Mouse (Mus musculus) 3134 (cell line): ENCODE results near the gene Ugt1a9.

Source experiments
- DNase-seq: peaks from one replicate; pipeline ENCODE4 v3.0.0-alpha.2; 2011; ENCODE audit warnings: low spot score; ENCODE audit not compliant: insufficient read length; ENCODE audit errors: extremely low read depth

Gene Ugt1a9

DNA sequence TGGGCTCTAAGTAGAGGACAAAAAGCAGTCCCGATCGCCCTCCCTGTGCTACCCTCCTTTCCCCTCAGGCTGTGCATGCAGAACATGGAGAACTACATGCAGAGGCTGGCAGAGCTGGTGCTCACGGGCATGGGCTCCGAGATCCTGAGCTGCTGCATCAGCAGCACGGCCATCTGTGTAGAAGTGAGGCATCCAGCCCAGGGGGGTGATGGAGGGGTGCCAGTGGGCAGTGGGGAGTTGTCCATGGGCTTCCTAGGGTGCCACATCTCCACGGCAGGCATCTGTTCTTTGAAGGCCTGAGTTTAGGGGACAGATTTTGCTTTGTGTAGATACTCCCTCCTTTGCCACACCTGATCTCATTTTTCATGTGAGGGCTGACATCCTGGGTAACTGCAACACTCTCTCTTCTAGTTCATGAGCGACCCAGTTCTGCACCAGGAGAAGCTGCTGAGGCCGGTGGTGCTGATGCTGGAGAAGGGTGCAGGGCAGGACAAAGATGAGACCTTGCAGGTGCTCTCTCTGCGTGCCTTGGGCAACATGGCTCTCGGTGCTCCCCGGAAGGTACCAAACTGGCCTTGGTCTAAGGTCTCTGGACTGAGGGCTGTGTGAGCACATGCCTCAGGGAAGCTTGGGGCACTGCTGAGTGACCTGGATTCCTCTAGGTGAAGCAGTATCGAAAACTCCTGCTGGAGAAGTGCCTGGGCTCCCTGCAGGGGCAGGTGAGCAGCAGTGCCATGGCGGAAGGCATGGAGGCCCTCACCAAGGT, 185.6 kb downstream of the Ugt1a9 start:
- no peak for DNase-seq

DNA sequence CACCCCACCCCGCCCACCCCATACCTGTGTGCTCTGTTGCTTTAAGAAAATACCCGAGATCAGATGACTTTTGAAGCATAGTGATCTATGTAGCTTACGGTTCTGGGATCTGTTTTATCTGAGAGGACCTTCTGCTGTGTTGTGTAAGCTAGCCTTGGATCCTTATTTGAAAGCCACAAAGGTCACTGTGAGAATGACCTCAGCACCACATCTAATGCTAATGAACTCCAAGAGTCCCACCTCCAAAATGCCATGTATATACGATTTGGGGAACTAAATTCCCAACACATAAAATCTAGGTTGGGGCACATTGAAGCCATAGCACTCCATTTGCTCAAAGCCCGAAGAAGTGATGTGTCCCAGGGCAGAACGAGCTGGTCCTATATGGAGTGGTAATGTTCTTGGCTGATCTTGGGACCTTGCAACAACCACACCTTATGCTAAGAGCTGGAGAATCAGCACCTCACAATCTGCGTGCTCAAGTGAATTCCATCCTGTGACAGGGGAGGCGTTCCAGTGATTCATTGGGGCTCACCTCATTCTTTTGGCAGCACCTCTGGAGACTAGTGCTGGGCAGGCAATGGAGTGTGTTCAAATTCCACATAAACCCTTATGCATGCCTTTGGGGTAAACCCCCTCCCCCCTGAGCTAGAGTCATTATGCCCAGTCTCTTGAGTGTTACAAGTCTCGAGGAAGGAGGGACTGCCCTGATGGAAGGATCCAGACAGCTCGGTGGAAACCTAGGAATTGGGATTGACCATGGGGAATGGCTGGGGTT, 186.5 kb downstream of the Ugt1a9 start:
- DNase-seq: no peak

DNA sequence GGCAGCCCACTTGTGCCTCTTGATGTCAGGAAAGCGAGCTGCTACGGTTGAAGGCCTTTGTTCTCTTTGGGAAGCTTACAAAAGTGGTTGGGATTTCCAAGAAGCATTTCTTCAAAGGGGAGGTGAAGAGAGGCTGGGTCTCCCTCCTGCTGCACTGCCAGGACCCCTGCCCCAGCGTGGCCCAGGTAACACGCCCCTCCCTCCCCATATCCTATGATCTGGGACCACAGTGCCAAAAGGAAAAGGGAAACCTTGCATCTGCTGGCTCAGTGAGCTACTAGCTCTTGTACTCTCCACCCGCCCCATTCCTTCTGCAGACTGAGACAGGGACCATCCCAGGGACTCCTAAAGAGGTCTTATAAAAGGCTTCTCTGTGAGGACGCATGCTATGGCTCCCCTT, 187.1 kb downstream of the Ugt1a9 start:
- DNase-seq: no peak

DNA sequence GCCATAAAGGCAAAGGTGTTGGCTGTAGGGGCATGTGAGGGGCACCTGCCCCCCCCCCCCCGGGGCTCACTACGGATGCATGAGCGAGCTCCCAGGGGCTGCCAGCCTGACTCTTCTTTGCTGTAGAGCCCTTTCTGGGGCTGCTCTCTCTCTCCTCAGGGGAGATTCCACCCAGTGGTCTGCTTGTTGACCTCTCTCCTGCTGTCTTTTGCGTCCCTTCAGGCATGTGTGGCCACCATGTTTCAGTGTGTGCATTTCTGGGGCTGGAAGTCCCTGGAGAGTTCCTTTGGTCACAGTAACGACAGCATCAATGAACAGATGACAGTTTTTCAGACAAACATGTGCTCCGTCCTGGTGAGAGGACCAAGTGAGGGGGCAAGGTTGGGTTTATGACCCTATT, 187.8 kb downstream of the Ugt1a9 start:
- no peak for DNase-seq

DNA sequence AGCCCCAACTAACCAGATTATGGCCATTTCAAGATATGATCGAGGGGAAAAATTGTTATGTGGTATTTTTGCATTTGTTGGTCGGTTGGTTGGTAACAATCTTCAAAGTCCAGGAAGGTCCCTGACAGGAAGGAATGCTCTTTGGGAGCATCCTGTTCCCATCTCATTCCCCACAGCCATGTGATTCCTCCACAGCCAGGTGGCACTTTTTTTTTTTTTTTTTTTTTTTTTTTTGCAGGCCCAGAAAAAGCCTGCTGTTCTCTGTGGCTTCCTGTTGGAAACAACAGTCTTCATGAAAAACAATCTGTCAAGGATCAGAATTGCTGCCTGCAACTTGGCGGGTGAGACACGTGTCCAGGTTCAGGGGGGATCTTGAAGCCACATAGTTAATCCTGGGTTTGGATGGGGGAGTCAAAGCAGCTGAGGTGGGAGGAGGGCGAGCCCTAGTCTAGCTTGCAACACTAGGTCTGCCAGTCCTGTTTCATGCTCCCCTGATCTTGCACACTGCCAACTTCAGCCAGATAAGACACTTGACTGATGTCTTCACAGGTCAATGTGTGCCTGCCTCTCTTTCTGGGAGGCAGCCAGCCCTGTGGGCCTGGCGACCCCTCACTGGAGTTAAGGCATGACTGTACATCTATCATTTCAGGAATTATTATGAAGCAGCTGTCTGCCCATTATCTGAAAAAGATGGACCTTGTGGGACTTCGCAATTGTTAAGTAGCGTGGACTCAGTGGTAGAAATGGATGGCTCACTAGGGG, 188.5 kb downstream of the Ugt1a9 start:
- no peak for DNase-seq

DNA sequence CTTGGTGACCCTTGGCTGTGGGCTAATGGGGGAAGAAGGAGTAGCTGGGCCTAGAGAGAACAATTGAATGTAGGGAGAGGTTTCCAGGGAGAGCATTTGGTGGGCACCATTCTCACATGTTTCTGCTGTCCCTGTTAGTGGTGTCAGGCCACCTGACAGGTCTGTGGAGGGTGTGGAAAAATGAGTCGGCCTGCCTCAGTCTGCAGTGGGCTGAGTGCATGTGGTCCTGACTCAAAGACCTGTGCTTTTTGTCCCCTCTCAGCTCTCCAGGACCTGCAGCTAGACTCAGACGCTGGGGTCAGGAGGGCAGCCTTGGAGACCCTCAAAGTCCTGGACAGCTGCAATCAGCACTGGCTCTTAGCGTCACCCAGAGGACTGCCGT, 189.0 kb downstream of the Ugt1a9 start:
- DNase-seq: no peak

DNA sequence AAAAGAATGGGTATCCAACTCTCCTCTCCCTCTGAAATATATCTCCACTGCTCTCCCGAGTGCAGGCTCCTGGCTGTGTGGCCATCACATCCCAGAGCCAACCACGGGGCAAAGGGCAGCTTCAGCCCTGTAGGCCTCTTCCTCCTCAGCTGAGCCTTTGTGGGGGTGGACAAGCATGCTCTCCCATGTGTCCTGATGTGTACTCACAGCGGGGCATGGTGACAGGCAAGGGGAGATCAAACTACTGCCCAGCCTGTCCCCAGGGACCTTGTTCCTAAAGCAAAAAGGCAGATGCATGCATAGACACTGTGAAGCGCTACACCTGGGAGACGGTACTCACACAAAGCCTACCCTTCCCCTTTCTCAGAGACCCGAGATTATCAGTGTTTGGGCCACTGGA, 189.5 kb downstream of the Ugt1a9 start:
- peak; percentile 51 for DNase-seq

DNA sequence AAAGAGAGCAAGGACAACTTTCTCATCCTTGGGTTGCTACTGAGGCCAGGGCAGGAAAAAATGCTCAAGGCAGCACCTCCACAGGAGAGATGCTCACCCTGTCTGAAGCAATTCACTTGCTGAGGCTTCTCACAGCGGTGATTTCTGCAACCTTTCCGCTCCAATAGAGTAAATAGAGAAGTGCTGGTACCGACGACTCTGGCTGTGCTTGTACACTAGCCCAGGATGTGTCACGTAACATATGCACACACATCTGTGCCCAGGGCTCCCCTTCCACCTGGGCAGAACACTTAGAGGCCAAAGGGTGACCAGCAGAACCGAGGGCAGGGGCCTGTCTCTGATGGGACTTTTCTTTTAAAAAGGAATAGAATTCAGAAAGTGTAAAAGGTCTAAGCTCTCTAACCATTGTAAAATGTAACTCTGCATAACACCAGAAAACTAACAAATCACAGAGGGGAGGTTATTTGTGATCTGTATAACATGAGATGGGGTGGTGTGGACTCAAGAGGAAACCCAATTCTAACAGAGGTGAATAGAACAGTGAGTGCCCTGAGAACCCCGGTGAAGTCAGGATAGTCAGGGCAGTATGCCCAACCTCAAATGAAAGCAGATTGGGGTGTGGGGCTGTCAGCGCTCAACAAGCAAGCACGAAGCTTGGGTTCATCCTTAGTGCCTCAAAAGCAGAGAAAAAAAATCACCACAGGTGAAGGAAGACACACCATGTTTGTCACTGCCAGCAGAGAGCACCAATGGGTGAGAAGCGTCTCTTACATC, 190.2 kb downstream of the Ugt1a9 start:
- no peak for DNase-seq

DNA sequence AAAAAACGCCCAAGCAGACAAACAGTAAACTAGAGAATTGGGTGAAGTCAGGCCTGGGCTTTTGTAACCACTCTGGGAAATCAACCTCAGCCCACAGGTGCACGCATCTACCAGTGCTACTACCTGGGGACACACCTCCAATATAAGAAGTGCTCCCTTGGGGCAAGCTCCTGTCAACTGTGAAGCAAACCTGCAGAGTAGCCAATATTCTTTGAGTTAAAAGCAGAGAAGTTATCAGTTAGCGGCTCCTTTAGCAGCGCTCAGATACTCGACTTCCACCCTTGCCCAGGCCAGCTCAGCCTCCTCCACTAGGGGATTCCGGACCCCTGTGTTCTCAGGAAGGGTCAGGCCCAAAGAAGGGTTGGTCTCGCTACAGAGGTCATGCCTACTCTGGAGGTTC, 191.1 kb downstream of the Ugt1a9 start:
- DNase-seq: no peak

DNA sequence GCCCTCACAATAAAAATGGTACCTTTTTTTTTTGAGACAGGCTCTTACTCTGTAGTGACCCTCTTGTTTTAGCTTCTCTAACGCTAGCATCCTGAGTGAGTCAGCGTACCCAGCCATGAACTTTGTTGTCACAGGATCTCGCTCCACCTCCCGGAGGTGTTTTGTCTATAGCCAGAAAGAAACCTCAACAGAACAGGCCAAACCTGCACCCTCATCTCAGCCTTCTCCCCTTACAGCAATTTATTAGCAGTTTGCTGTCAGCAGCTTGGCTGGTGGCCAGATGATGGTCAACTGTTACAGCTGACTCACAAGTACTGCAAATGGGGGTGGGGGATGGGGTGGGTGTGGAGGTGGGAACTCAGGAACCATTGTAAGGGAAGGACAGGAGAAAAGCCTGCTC, 191.7 kb downstream of the Ugt1a9 start:
- peak; percentile 74 for DNase-seq

DNA sequence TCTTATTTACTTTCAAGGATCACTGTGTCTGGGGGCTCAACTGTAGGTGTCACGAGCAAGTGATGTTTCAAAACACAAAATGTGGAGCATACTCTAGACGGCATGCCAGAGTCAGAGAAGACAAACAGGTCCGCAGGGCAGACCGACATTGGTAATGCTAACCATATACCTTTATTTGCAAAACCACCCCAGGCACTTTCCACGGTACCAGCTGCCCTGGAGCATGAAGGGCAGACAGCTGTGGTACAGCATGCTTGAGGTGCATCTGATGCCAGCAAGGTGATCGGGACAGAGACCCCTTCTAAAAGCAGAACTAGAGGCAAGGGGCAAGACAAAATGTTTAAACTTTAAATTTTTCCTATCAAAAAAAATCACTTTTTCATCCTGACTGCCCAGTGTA, 192.4 kb downstream of the Ugt1a9 start:
- no peak for DNase-seq

DNA sequence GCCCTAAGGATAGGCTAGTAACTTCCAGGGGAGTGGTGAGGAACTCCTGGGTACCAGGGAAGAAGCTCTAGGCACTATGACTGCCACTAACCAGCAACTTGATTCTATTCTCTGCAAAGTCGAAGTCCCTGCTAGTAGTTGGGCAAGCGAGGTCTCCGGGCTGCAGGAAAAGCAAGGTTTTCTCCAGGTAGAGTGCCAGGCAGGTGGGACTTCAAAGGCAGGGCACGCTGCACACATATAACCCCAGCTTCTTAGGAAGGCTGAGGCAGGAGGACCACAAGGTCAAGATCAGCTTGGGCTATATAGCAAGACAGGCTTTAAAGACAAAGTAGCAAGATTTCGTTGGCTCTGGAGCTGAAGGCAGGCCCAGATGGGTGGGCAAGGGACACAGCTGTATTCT, 193.2 kb downstream of the Ugt1a9 start:
- no peak for DNase-seq

DNA sequence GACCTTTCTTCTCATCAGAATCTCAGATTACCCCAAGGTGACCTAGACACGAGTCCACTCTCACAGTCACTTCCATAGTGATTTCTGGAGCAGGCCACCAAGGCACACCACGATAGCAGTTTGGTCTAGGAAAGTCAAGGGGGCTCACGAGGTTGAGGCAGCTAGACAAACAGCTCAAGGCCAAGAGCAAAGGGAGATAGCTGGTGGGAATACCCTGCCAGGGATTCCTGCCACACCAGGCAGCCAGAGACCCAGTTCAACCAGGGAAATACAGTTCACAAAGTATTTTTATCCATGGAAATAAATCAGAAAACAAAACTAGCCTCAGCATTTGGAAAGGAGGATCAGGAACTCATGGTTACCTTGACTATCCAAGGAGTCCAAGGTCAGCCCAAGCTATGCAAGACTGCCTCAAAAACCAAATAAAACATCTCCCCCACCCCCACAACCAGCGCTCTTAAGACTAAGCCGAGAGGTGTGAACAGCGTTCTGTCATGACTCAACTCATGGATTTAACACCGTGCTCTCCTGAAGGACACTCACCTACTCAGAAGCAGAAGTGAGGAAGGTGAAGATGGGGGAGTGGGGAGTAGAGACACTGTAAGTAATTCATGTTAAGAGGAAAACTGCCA, 193.8 kb downstream of the Ugt1a9 start:
- DNase-seq: no peak

DNA sequence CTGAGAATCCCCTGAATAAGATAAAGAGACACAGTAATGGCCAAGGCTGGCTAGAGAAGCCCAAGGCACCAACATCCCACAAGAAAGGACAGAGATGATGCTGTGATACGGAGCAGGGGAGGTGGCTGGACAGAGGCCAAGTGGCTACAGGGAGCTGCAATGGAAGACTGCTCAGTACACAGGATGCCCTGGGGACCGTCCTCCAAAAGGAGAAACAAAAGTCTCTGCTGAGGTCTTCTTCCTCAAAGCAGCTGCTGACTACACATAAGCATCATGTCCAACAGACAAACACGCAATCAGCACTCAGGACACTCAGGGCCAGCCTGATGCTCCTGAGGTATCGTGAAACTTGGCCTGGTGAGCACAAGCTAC, 194.3 kb downstream of the Ugt1a9 start:
- no peak for DNase-seq

DNA sequence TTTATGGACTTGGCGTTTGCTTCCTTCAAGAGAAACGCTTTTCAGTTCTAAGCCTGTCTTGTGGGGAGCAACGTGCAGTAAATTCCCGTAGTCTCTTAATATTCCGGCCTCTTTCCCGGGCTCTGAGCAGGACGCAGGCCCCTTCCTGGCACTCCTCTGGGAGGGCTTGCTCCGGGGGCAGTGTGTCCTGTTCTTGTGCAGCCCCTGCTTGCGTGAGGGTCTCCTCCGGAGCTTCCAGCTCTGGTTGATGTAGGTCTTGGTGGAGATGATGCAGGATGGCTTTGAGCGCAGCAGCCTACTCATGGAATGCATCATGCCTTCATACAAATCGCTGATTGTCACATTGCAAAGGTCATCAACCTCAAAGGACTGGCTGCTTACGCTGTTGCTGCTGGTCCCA, 195.5 kb downstream of the Ugt1a9 start:
- DNase-seq: no peak

DNA sequence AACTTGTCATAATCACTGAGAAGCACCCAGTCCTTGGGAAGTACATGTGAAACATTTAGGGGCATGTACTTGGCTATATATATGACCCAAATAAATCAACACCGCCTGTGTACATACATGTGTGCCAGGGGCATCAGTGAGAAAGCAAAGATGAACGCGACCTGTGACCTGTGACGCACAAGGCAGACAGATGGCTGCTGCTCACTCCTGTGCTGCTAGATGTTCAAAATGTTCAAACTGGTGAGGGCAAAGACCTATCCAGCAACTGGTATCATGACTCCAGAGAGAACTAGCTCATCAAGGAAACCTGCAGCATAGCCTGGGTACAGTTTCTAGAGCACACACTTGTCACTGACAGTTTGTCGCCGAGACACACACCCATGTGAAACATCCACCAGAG, 196.9 kb downstream of the Ugt1a9 start:
- no peak for DNase-seq

DNA sequence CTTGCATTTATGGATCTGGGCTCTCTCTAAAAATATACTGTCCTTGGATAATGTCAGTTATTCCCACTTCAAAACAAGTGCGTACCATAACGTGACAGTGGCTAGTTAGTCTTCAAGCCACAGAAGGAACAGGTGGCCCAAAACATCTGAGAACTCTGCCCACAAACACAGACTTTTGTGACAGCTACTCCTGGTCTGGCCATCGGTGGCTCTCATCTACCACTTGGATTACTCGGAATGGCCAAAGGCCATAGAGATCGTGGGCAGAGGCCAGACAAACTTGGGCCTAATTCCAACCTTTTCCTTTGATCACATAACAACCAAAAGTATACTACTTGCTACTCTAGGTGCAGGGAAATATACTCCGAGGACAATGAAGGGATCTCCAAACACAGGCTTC, 197.5 kb downstream of the Ugt1a9 start:
- DNase-seq: no peak
